Mouse (Mus musculus) lung, postnatal 0 days (tissue): ENCODE data around the gene Kmt2b.
A peak's percentile ranks its signal among the peaks of the same experiment; 100 is the strongest.

ENCODE experiments used
- CTCF ChIP-seq: IDR thresholded peaks from 2 replicates; pipeline ENCODE4 v1.5.1; 2016; ENCODE audit warnings: antibody characterized with exemption, mild to moderate bottlenecking
- EP300 ChIP-seq: IDR thresholded peaks from 2 replicates; pipeline ENCODE4 v1.6.1; 2016; ENCODE audit warnings: antibody characterized with exemption, mild to moderate bottlenecking, control low read depth

- TF ChIP-seq EP300 (no peak), CTCF (peak; percentile 63)
These were observed 30.7 kb upstream of the Kmt2b start for GRCm38 (mm10) chr7:30619202-30619601.
